Mouse (Mus musculus) lung, postnatal 36 days (tissue): ENCODE results near the gene Idh1.

Experiments
- DNase-seq: peaks from one replicate; pipeline ENCODE4 v3.0.0; 2022; ENCODE audit warnings: mixed read lengths

Gene Idh1

GRCm38 (mm10) chr1:65112031-65112806, 74.1 kb downstream of the Idh1 start:
- peak; percentile 90 for DNase-seq

GRCm38 (mm10) chr1:65109756-65110435, 76.4 kb downstream of the Idh1 start:
- DNase-seq: no peak

GRCm38 (mm10) chr1:65109196-65109595, 77.1 kb downstream of the Idh1 start:
- DNase-seq: no peak
